ENCODE assay signal across 7 mouse cellular contexts in the genomic region with DNA sequence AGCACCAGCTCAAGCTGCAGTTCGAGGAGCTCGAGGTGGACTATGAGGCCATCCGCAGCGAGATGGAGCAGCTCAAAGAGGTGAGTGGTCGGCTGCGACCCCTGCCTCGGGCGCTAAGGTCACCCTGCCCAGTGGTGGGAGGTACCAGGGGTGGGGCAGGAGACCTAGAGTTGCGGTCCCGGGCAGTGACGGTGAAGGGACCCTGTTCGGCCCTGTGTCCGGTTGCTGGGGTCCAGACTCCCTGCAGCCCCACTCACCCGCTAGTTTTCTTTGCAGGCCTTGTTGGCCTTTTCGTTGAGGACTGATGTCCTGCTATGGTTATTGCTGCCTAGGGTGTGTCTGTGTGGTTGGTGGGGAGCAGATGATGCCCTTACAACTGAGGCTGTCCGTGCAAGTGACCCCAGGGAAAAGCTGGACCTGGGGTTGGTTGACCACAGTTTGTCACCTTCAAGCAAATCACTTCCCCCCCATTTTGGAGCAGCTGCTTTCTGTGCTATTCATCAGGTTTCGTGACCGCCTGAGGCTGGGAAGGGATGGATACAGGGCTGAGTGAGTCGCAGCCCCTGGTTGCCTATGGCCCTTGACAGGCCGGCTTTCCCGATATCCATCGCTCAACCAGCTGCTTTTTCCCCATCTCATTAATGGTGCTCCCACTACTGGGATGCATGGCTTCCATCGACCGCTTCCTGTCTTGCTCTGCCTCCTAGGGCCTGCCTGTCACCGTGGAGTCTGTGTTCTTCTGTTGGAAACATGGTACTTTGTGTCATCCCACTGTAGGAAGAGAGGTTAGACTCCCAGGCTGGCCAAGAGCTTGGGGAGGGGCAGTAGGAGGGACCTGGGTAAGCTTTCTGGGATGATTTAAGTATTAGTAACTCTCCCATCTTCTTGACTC. TPM values are rescaled to one million over a fixed set of nuclear protein-coding genes. Genes with fewer than 3 reads are reported as not detected.
DNase-seq lines count a peak whose midpoint lies in the region; ATAC-seq and TF ChIP-seq lines count a peak whose summit lies in the region.

No protein-coding gene starts in this region.

- 14% methylated on average over 25 of the region's 25 CpGs for WGBS in forebrain, embryonic 11.5 days
- WGBS in limb, embryonic 13.5 days, result 8% methylated on average over 25 of the region's 25 CpGs
- 3% methylated on average over 25 of the region's 25 CpGs for WGBS in neural tube, embryonic 13.5 days

- H3K4me3 ChIP-seq in C2C12 (ENCODE audit: insufficient read depth, poor library complexity, severe bottlenecking), result peak overlapping the region; percentile 96
- peak overlapping the region; percentile 87 for H3K4me3 ChIP-seq in forebrain, embryonic 11.5 days (ENCODE audit: low read depth, low read length)
- H3K4me3 ChIP-seq in limb, embryonic 13.5 days, result peak overlapping the region; percentile 81
- H3K4me3 ChIP-seq in neural tube, embryonic 13.5 days, result peak overlapping the region; percentile 96

- H3ac ChIP-seq in C2C12 (ENCODE audit: control insufficient read depth, insufficient read length, low read depth), result peak overlapping the region; percentile 95

- DNase-seq in 3T3-L1 (ENCODE audit: low read depth, low spot score), result peak; percentile 25
- no peak for DNase-seq in forebrain, embryonic 11.5 days (ENCODE audit: low spot score)
- DNase-seq in urinary bladder, postnatal 10 days (ENCODE audit: low spot score), result no peak

- peak overlapping the region; percentile 91 for H3K9ac ChIP-seq in forebrain, embryonic 11.5 days (ENCODE audit: low read length)
- peak overlapping the region; percentile 83 for H3K9ac ChIP-seq in limb, embryonic 13.5 days
- H3K9ac ChIP-seq in neural tube, embryonic 13.5 days, result peak overlapping the region; percentile 93

- peak; percentile 42 for ATAC-seq in forebrain, embryonic 11.5 days (replicated peaks; ENCODE audit: low FRiP score)
- ATAC-seq in limb, embryonic 13.5 days (ENCODE audit: low FRiP score, low read depth), result peak; percentile 12
- ATAC-seq in neural tube, embryonic 13.5 days (ENCODE audit: low read depth), result peak; percentile 7
- no peak for ATAC-seq in megakaryocyte progenitor cell, adult 5-6 weeks (replicated peaks; ENCODE audit: poor library complexity)

- no peaks in the 10 kb centered on the region for H3K27me3 ChIP-seq in C2C12 (ENCODE audit: control insufficient read depth, insufficient read depth, insufficient read length)
- H3K27me3 ChIP-seq in forebrain, embryonic 11.5 days (ENCODE audit: control insufficient read depth, insufficient read depth, low read length), result no peaks in the 10 kb centered on the region
- H3K27me3 ChIP-seq in limb, embryonic 13.5 days, result no peaks in the 10 kb centered on the region
- no peaks in the 10 kb centered on the region for H3K27me3 ChIP-seq in neural tube, embryonic 13.5 days

- H3K9me3 ChIP-seq in forebrain, embryonic 11.5 days (ENCODE audit: control insufficient read depth, low read length), result no peaks in the 10 kb centered on the region
- no peaks in the 10 kb centered on the region for H3K9me3 ChIP-seq in limb, embryonic 13.5 days
- H3K9me3 ChIP-seq in neural tube, embryonic 13.5 days, result no peaks in the 10 kb centered on the region

- H3K27ac ChIP-seq in forebrain, embryonic 11.5 days (ENCODE audit: low read depth, low read length), result no peak overlapping the region
- H3K27ac ChIP-seq in limb, embryonic 13.5 days, result peak overlapping the region; percentile 11; the same call in 1 of the 2 replicates
- peak overlapping the region; percentile 82 for H3K27ac ChIP-seq in neural tube, embryonic 13.5 days (replicated peaks)

- no peak for TF ChIP-seq CTCF in C2C12 (IDR thresholded peaks at IDR 0.05; ENCODE audit: control insufficient read depth, insufficient read depth, insufficient read length)

- peaks cover 52% of the 10 kb centered on the region for H3K79me3 ChIP-seq in C2C12 (ENCODE audit: low read depth)

- H3K4me1 ChIP-seq in forebrain, embryonic 11.5 days (replicated peaks; ENCODE audit: control insufficient read depth, insufficient read depth, low read length), result peaks cover 16% of the 10 kb centered on the region
- H3K4me1 ChIP-seq in limb, embryonic 13.5 days, result peaks cover 50% of the 10 kb centered on the region
- peaks cover 61% of the 10 kb centered on the region for H3K4me1 ChIP-seq in neural tube, embryonic 13.5 days (replicated peaks)

- peaks cover 65% of the 10 kb centered on the region for H3K79me2 ChIP-seq in C2C12 (ENCODE audit: control insufficient read depth, insufficient read depth)

- H3K4me2 ChIP-seq in forebrain, embryonic 11.5 days (ENCODE audit: low read depth, low read length, severe bottlenecking), result peak overlapping the region; percentile 77
- peak overlapping the region; percentile 94 for H3K4me2 ChIP-seq in limb, embryonic 13.5 days (replicated peaks)
- H3K4me2 ChIP-seq in neural tube, embryonic 13.5 days, result peak overlapping the region; percentile 85

- H3K36me3 ChIP-seq in C2C12 (ENCODE audit: control insufficient read depth, insufficient read depth), result peaks cover 6% of the 10 kb centered on the region
- H3K36me3 ChIP-seq in forebrain, embryonic 11.5 days (ENCODE audit: control insufficient read depth, insufficient read depth, low read length), result no peaks in the 10 kb centered on the region
- no peaks in the 10 kb centered on the region for H3K36me3 ChIP-seq in limb, embryonic 13.5 days
- no peaks in the 10 kb centered on the region for H3K36me3 ChIP-seq in neural tube, embryonic 13.5 days

TF ChIP-seq in C2C12, 6 proteins besides CTCF, POLR2A, EP300 and RAD21:
- no peak for TF ChIP-seq MYOD1 (IDR thresholded peaks at IDR 0.05; ENCODE audit: control insufficient read depth, insufficient read length, low read depth)
- no peak for TF ChIP-seq CEBPB (IDR thresholded peaks at IDR 0.05; ENCODE audit: low read depth)
- TF ChIP-seq MYOG (IDR thresholded peaks at IDR 0.05; ENCODE audit: control insufficient read depth, extremely low read depth, insufficient read length), result no peak

RNA-seq across cellular contexts. Expression of gene Bicd2, which starts 0.7 kb away (rescaled TPM):
- polyA plus RNA-seq in C2C12 (2012; fragmentation: generic; extraction: Trizol), result 42.9 TPM
- 35.7 and 38.5 TPM in 2 replicates for polyA plus RNA-seq in forebrain, embryonic 11.5 days (2014; fragmentation: Nextera tagmentation; extraction: Ambion mirVana)
- polyA plus RNA-seq in limb, embryonic 13.5 days (2015; fragmentation: Nextera tagmentation; extraction: Ambion mirVana), result 34.2 and 36.6 TPM in 2 replicates
- 35.4 and 35.9 TPM in 2 replicates for polyA plus RNA-seq in neural tube, embryonic 13.5 days (2015; fragmentation: Nextera tagmentation; extraction: Ambion mirVana)
- 9.7 and 10.9 TPM in 2 replicates for total RNA-seq in megakaryocyte progenitor cell, adult 5-6 weeks (2015)
- total RNA-seq in megakaryocyte progenitor cell, adult 5-6 weeks (2017), result 17.1 and 21.5 TPM in 2 replicates

RNA-seq across cellular contexts. Expression of gene Fgd3, which starts 22.0 kb away (rescaled TPM):
- polyA plus RNA-seq in C2C12 (2012; fragmentation: generic; extraction: Trizol), result 44.8 TPM
- polyA plus RNA-seq in forebrain, embryonic 11.5 days (2014; fragmentation: Nextera tagmentation; extraction: Ambion mirVana), result 1.7 and 2.1 TPM in 2 replicates
- 0.38 and 0.77 TPM in 2 replicates for polyA plus RNA-seq in limb, embryonic 13.5 days (2015; fragmentation: Nextera tagmentation; extraction: Ambion mirVana)
- polyA plus RNA-seq in neural tube, embryonic 13.5 days (2015; fragmentation: Nextera tagmentation; extraction: Ambion mirVana), result 3.1 and 3.8 TPM in 2 replicates
- 3.4 and 4.1 TPM in 2 replicates for total RNA-seq in megakaryocyte progenitor cell, adult 5-6 weeks (2015)
- 8.6 and 9.3 TPM in 2 replicates for total RNA-seq in megakaryocyte progenitor cell, adult 5-6 weeks (2017)
